Mouse (Mus musculus) hindbrain, embryonic 14.5 days (tissue): ENCODE data around the gene Nufip1. TPM values are rescaled to one million over a fixed set of nuclear protein-coding genes. Genes with fewer than 3 reads are reported as not detected.

Experiments used
- ATAC-seq: fragments of 200-750 bp; cut with Nextera tagmentation; 2 replicates; pipeline ENCODE4 v1.8.0; 2017; ENCODE audit warnings: moderate number of reproducible peaks, mild to moderate bottlenecking, moderate TSS enrichment, moderate library complexity; ENCODE audit not compliant: low FRiP score
- DNase-seq: peaks from one replicate; pipeline ENCODE4 v3.0.0-alpha.2; 2015; ENCODE audit warnings: low spot score
- H3K27ac ChIP-seq: fragments of 300-500 bp; sonication (generic); 2 replicates; pipeline ENCODE4 v1.5.1; 2014; ENCODE audit warnings: mild to moderate bottlenecking, moderate library complexity
- H3K27me3 ChIP-seq: fragments of 300-500 bp; sonication (generic); 2 replicates; pipeline ENCODE4 v1.6.1; 2014; ENCODE audit warnings: mild to moderate bottlenecking, low read length, mixed read lengths; ENCODE audit not compliant: control insufficient read depth, insufficient read depth
- H3K36me3 ChIP-seq: fragments of 300-500 bp; sonication (generic); replicated peaks from 2 replicates; pipeline ENCODE4 v1.6.1; 2014; ENCODE audit not compliant: control insufficient read depth, insufficient read depth
- H3K4me1 ChIP-seq: fragments of 300-500 bp; sonication (generic); replicated peaks from 2 replicates; pipeline ENCODE4 v1.6.1; 2014; ENCODE audit warnings: antibody characterized with exemption, low read length, mixed read lengths; ENCODE audit not compliant: control insufficient read depth, insufficient read depth
- H3K4me2 ChIP-seq: fragments of 300-500 bp; sonication (generic); replicated peaks from 2 replicates; pipeline ENCODE4 v1.6.1; 2014; ENCODE audit warnings: mild to moderate bottlenecking, moderate library complexity
- H3K4me3 ChIP-seq: fragments of 300-500 bp; sonication (generic); replicated peaks from 2 replicates; pipeline ENCODE4 v1.5.1; 2014; ENCODE audit warnings: mild to moderate bottlenecking, low read length
- H3K9ac ChIP-seq: fragments of 300-500 bp; sonication (generic); 2 replicates; pipeline ENCODE4 v1.6.1; 2014
- H3K9me3 ChIP-seq: fragments of 300-500 bp; sonication (generic); 2 replicates; pipeline ENCODE4 v1.6.1; 2016; ENCODE audit warnings: low read length; ENCODE audit not compliant: control insufficient read depth
- WGBS: fragments of 180-500 bp; shearing (Covaris S2); extraction: QIAGEN DNeasy Blood & Tissue Kit; methylation state at CpG from one replicate; pipeline ENCODE4 v1.1.7; 2014; 5-methylcytosine and 5-hydroxymethylcytosine counted together
- polyA plus RNA-seq: library from polyadenylated mRNA; unstranded; fragments of >200 nt; fragmentation: Nextera tagmentation; extraction: Ambion mirVana; gene quantifications from 2 replicates; pipeline ENCODE4 v1.2.1, GENCODE M21; 2014

The Nufip1 gene
- polyA plus RNA-seq, 1 experiment from 2014 or later: 11.1 TPM

GRCm38 (mm10) chr14:76149531-76150179 lies 39.0 kb downstream of the Nufip1 start:
- no peak overlapping the region for H3K4me3 ChIP-seq
- H3K27ac ChIP-seq: no peak overlapping the region
- H3K27me3 ChIP-seq: no peaks in the 10 kb centered on the region
- WGBS: 43% methylated on average over 13 of the region's 13 CpGs
- H3K4me2 ChIP-seq: peak overlapping the region; percentile 21; the same call in 1 of the 2 replicates
- H3K9ac ChIP-seq: no peak overlapping the region
- H3K4me1 ChIP-seq: 0 out of 2 replicates have a peak, but pooled peaks cover 5% of the 10 kb centered on the region
- H3K9me3 ChIP-seq: no peaks in the 10 kb centered on the region
- ATAC-seq: no peak
- H3K36me3 ChIP-seq: no peaks in the 10 kb centered on the region
- peak; percentile 40 for DNase-seq

- Histone ChIP-seq H3K27ac (no peak overlapping the region), H3K36me3 (no peaks in the 10 kb centered on the region), H3K4me3 (no peak overlapping the region), H3K9ac (no peak overlapping the region), H3K4me1 (0 out of 2 replicates have a peak, but pooled peaks cover 5% of the 10 kb centered on the region), H3K4me2 (no peak overlapping the region), H3K27me3 (no peaks in the 10 kb centered on the region), H3K9me3 (no peaks in the 10 kb centered on the region)
- DNase-seq (no peak), ATAC-seq (no peak)
- 78% methylated on average over 11 of the region's 11 CpGs for WGBS
Observed at GRCm38 (mm10) chr14:76150499-76150898, 39.8 kb downstream of the Nufip1 start.

- Histone ChIP-seq H3K27ac (no peak overlapping the region), H3K4me2 (no peak overlapping the region), H3K4me1 (0 out of 2 replicates have a peak, but pooled peaks cover 5% of the 10 kb centered on the region), H3K9ac (no peak overlapping the region), H3K4me3 (no peak overlapping the region), H3K36me3 (no peaks in the 10 kb centered on the region), H3K27me3 (no peaks in the 10 kb centered on the region), H3K9me3 (no peaks in the 10 kb centered on the region)
- 77% methylated on average over 2 of the region's 2 CpGs for WGBS
- ATAC-seq (no peak), DNase-seq (no peak)
Observed at GRCm38 (mm10) chr14:76151011-76151410, 40.3 kb downstream of the Nufip1 start.

- ATAC-seq (no peak), DNase-seq (no peak)
- 0 out of 2 replicates have a peak, but pooled peaks cover 5% of the 10 kb centered on the region for H3K4me1 ChIP-seq
- under 1% methylated on average over 10 of the region's 10 CpGs for WGBS
- H3K27me3 ChIP-seq: no peaks in the 10 kb centered on the region
- H3K27ac ChIP-seq: peak overlapping the region; percentile 94
- peak overlapping the region; percentile 51 for H3K4me3 ChIP-seq
- no peaks in the 10 kb centered on the region for H3K36me3 ChIP-seq
- H3K9ac ChIP-seq: peak overlapping the region; percentile 72
- peak overlapping the region; percentile 57 for H3K4me2 ChIP-seq
- H3K9me3 ChIP-seq: no peaks in the 10 kb centered on the region
Observed at GRCm38 (mm10) chr14:76151820-76152161, 41.1 kb downstream of the Nufip1 start.

- H3K9ac ChIP-seq: peak overlapping the region; percentile 72
- no peaks in the 10 kb centered on the region for H3K27me3 ChIP-seq
- peak overlapping the region; percentile 51 for H3K4me3 ChIP-seq
- H3K4me2 ChIP-seq: peak overlapping the region; percentile 57
- 0 out of 2 replicates have a peak, but pooled peaks cover 5% of the 10 kb centered on the region for H3K4me1 ChIP-seq
- under 1% methylated on average over 41 of the region's 41 CpGs for WGBS
- no peaks in the 10 kb centered on the region for H3K36me3 ChIP-seq
- DNase-seq: peak; percentile 99
- peak overlapping the region; percentile 94 for H3K27ac ChIP-seq
- H3K9me3 ChIP-seq: no peaks in the 10 kb centered on the region
- ATAC-seq: peak; percentile 93
Observed at GRCm38 (mm10) chr14:76152162-76153002, 41.7 kb downstream of the Nufip1 start.

- Histone ChIP-seq H3K4me1 (0 out of 2 replicates have a peak, but pooled peaks cover 5% of the 10 kb centered on the region), H3K4me3 (peak overlapping the region; percentile 51), H3K36me3 (no peaks in the 10 kb centered on the region), H3K27me3 (no peaks in the 10 kb centered on the region), H3K27ac (peak overlapping the region; percentile 94), H3K4me2 (peak overlapping the region; percentile 57), H3K9ac (peak overlapping the region; percentile 20; the same call in 1 of the 2 replicates), H3K9me3 (no peaks in the 10 kb centered on the region)
- DNase-seq (no peak), ATAC-seq (peak; percentile 9; the same call in 1 of the 2 replicates)
- WGBS: 4% methylated on average over 24 of the region's 24 CpGs
Observed at GRCm38 (mm10) chr14:76153003-76153675, 42.4 kb downstream of the Nufip1 start.

GRCm38 (mm10) chr14:76153828-76154227 lies 43.1 kb downstream of the Nufip1 start:
- no peak overlapping the region for H3K4me2 ChIP-seq
- no peaks in the 10 kb centered on the region for H3K36me3 ChIP-seq
- H3K4me1 ChIP-seq: 0 out of 2 replicates have a peak, but pooled peaks cover 5% of the 10 kb centered on the region
- no peak overlapping the region for H3K9ac ChIP-seq
- H3K4me3 ChIP-seq: no peak overlapping the region
- WGBS: 30% methylated on average over 6 of the region's 6 CpGs
- no peaks in the 10 kb centered on the region for H3K27me3 ChIP-seq
- no peaks in the 10 kb centered on the region for H3K9me3 ChIP-seq
- DNase-seq (no peak), ATAC-seq (no peak)
- no peak overlapping the region for H3K27ac ChIP-seq

GRCm38 (mm10) chr14:76158192-76158785 lies 47.6 kb downstream of the Nufip1 start:
- no peaks in the 10 kb centered on the region for H3K27me3 ChIP-seq
- WGBS: 47% methylated on average over 5 of the region's 5 CpGs
- no peaks in the 10 kb centered on the region for H3K36me3 ChIP-seq
- no peak overlapping the region for H3K9ac ChIP-seq
- no peaks in the 10 kb centered on the region for H3K9me3 ChIP-seq
- no peak overlapping the region for H3K4me3 ChIP-seq
- H3K4me2 ChIP-seq: no peak overlapping the region
- ATAC-seq (no peak), DNase-seq (no peak)
- 0 out of 2 replicates have a peak, but pooled peaks cover 3% of the 10 kb centered on the region for H3K4me1 ChIP-seq
- H3K27ac ChIP-seq: no peak overlapping the region
